Mouse (Mus musculus) stomach, postnatal 0 days (tissue): ENCODE data around the gene Ddb1.

Experiments
- CTCF ChIP-seq: IDR thresholded peaks from 2 replicates; pipeline ENCODE4 v1.5.1; 2016; ENCODE audit warnings: antibody characterized with exemption, low read depth, mild to moderate bottlenecking, moderate library complexity
- EP300 ChIP-seq: optimal IDR thresholded peaks from 2 replicates; pipeline ENCODE3; 2016; ENCODE audit warnings: antibody characterized with exemption

- TF ChIP-seq CTCF = no peak
- TF ChIP-seq EP300 = no peak
Observed at GRCm38 (mm10) chr19:10657742-10658141, 52.6 kb downstream of the Ddb1 start.
